Mouse (Mus musculus) kidney, embryonic 15.5 days (tissue): ENCODE data around the gene Kank2. TPM values are rescaled to one million over a fixed set of nuclear protein-coding genes. Genes with fewer than 3 reads are reported as not detected.
A peak's percentile ranks its signal among the peaks of the same experiment; 100 is the strongest.
"Not testable (repeated sequence)": the region's sequence is repeated elsewhere in the genome, so short reads cannot be mapped to it uniquely, and the experiment has no call there.

ENCODE experiments used
- ATAC-seq: fragments of 200-750 bp; cut with Nextera tagmentation; replicated peaks from 2 replicates; pipeline ENCODE4 v1.8.0; 2017; ENCODE audit warnings: moderate TSS enrichment; ENCODE audit not compliant: low FRiP score
- H3K27ac ChIP-seq: fragments of 300-500 bp; sonication (generic); 2 replicates; pipeline ENCODE4 v1.5.1; 2015; ENCODE audit warnings: mild to moderate bottlenecking, inconsistent platforms
- H3K27me3 ChIP-seq: fragments of 300-500 bp; sonication (generic); 2 replicates; pipeline ENCODE4 v1.6.1; 2015; ENCODE audit warnings: inconsistent platforms
- H3K36me3 ChIP-seq: fragments of 300-500 bp; sonication (generic); 2 replicates; pipeline ENCODE4 v1.6.1; 2015; ENCODE audit warnings: inconsistent platforms
- H3K4me1 ChIP-seq: fragments of 300-500 bp; sonication (generic); 2 replicates; pipeline ENCODE4 v1.6.1; 2015; ENCODE audit warnings: inconsistent platforms
- H3K4me2 ChIP-seq: fragments of 300-500 bp; sonication (generic); 2 replicates; pipeline ENCODE4 v1.6.1; 2015; ENCODE audit warnings: moderate library complexity, mild to moderate bottlenecking, inconsistent platforms
- H3K4me3 ChIP-seq: fragments of 300-500 bp; sonication (generic); replicated peaks from 2 replicates; pipeline ENCODE4 v1.5.1; 2015; ENCODE audit warnings: mild to moderate bottlenecking, inconsistent platforms
- H3K9ac ChIP-seq: fragments of 300-500 bp; sonication (generic); 2 replicates; pipeline ENCODE4 v1.6.1; 2015; ENCODE audit warnings: mild to moderate bottlenecking, inconsistent platforms
- H3K9me3 ChIP-seq: fragments of 300-500 bp; sonication (generic); replicated peaks from 2 replicates; pipeline ENCODE4 v1.6.1; 2016; ENCODE audit warnings: inconsistent platforms
- WGBS: fragments of 180-500 bp; shearing (Covaris S2); methylation state at CpG from one replicate; pipeline ENCODE4 v1.1.7; 2015; ENCODE audit warnings: mixed read lengths; 5-methylcytosine and 5-hydroxymethylcytosine counted together
- polyA plus RNA-seq: library from polyadenylated mRNA; unstranded; fragments of >200 nt; fragmentation: Nextera tagmentation; extraction: Ambion mirVana; gene quantifications from 2 replicates; pipeline ENCODE4 v1.2.1, GENCODE M21; 2015

The Kank2 gene
- polyA plus RNA-seq, 1 experiment from 2014 or later, result 23.2 TPM

DNA sequence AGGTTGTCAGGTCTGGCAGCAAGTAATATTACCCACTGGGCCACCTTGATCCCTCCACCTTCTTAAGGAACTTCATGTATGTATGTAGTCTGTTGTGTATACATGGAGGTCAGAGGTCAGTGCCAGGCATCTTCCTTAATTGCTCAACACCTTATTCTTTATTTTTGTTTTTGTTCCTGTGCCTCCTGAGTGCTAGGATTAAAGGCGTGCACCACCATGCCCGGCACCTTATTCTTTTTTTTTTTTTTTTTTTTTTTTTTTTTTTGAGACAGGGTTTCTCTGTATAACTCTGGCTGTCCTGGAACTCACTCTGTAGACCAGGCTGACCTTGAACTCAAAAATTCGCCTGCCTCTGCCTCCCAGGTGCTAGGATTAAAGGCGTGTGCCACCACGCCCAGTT lies 25.1 kb downstream of the Kank2 start:
- not testable (repeated sequence) for H3K4me3 ChIP-seq, H3K27me3 ChIP-seq, H3K4me2 ChIP-seq, H3K9me3 ChIP-seq, H3K9ac ChIP-seq, H3K27ac ChIP-seq, ATAC-seq
- Histone ChIP-seq H3K36me3 (peaks cover 92% of the 10 kb centered on the region), H3K4me1 (peaks cover 15% of the 10 kb centered on the region)
- WGBS, result 91% methylated on average over 5 of the region's 5 CpGs

DNA sequence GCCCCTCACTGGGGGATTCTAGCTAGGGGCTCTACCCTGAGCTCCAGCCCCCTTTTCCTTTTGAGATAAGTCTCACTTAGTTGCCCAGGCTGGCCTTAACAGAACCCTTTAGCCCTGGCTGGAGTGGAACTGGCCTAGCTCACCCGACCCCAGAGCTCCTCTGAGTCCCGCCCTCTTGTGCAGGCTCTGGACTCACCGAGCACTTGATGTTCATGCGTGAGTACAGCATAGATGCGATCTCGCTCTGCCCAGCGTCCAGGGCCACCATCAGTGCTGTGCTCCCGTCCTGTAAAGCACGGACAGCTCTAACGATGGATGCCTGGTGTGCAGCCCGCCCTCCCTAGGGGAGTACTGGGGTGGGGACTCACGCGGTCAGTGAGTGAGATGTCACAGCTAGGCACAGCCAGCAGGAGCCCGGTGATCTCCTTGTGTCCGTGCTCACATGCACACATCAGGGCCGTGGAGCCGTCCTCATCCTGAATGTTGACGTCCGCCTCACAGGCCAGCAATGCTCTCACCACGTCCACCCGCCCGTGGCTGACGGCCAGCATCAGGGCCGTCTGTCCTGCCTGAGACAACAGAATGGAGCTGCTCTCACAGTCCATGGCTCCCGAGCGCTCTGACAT lies 28.9 kb downstream of the Kank2 start:
- Histone ChIP-seq H3K27me3 (no peaks in the 10 kb centered on the region), H3K4me1 (peaks cover 17% of the 10 kb centered on the region), H3K9me3 (no peaks in the 10 kb centered on the region), H3K9ac (no peak overlapping the region), H3K4me3 (no peak overlapping the region), H3K27ac (peak overlapping the region; percentile 68), H3K4me2 (no peak overlapping the region), H3K36me3 (peaks cover 80% of the 10 kb centered on the region)
- 73% methylated on average over 26 of the region's 26 CpGs for WGBS
- ATAC-seq, result 0 out of 2 replicates have a peak, but pooled peaks have one; percentile 13

DNA sequence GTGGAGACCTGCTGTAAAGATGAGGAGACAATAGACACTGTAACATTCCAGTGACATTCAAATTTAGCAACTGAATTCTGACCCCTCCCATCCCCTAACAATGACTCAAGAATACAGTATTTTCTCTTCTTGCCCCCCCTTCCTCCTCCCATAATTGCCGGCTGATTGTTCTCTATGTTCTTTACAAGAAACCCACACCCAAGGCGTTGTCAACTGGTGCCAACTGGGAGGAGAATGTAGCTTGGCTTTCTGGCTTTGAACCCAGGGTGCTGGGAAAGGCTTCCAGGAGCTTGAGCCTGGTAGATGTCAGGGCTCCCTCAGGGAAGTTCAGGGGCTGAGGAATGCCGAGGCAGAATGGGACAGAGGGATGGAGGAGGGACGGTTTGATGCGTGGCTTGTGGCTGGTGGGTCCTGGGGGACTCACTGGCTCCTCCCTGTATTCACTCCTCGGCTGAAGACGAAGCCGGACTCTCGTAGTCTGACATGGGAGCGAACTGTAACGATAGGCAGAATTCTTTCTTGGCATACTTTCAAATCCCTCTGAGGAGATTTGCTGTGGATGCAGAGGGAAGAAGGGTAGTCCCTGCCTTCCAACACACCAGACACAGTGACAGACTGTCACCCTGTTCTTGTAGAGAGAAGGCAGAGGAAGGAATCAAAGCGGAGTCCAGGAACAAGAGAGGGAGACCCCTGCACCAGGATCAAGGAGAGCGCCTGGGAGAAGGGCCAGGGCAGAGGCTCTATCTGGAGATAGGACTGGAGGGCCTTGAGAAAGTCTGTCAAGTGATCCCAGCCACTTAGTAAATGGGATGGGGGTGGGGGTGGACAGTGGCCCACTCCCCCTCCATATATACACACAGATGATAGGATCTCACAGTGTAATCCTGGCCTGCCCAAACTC lies 29.8 kb downstream of the Kank2 start:
- H3K4me1 ChIP-seq, result peaks cover 17% of the 10 kb centered on the region
- H3K9me3 ChIP-seq, result no peaks in the 10 kb centered on the region
- H3K27ac ChIP-seq, result peak overlapping the region; percentile 68
- no peak overlapping the region for H3K4me2 ChIP-seq
- no peaks in the 10 kb centered on the region for H3K27me3 ChIP-seq
- no peak overlapping the region for H3K4me3 ChIP-seq
- no peak; the same call in 1 of the 2 replicates for ATAC-seq
- H3K36me3 ChIP-seq, result peaks cover 71% of the 10 kb centered on the region
- no peak overlapping the region for H3K9ac ChIP-seq
- WGBS, result 61% methylated on average over 13 of the region's 13 CpGs

DNA sequence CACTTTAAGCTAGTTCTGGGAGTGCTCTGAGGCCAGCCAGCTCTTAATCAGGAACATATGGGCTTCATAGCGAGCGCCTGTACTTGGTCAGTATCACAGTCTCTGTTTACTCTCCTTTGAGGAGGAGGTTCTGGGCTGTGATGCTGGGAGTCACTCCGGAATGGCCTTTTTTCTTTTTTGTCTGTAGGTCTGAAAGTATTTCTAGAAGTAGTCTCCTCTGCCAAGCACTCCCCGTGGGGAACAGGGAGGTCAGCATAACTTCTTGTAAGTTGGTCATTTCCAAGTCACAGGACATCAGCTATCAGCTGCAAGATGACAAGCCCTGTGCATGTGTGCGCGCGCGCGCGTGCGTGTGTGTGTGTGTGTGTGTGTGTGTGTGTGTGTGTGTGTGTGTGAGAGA lies 30.6 kb downstream of the Kank2 start:
- WGBS, result 62% methylated on average over 11 of the region's 11 CpGs
- H3K27me3 ChIP-seq, result no peaks in the 10 kb centered on the region
- no peak overlapping the region for H3K4me3 ChIP-seq
- no peaks in the 10 kb centered on the region for H3K9me3 ChIP-seq
- no peak overlapping the region for H3K9ac ChIP-seq
- no peak overlapping the region for H3K4me2 ChIP-seq
- H3K27ac ChIP-seq, result peak overlapping the region; percentile 68
- H3K36me3 ChIP-seq, result peaks cover 63% of the 10 kb centered on the region
- peak; percentile 63; the same call in 1 of the 2 replicates for ATAC-seq
- peaks cover 17% of the 10 kb centered on the region for H3K4me1 ChIP-seq

DNA sequence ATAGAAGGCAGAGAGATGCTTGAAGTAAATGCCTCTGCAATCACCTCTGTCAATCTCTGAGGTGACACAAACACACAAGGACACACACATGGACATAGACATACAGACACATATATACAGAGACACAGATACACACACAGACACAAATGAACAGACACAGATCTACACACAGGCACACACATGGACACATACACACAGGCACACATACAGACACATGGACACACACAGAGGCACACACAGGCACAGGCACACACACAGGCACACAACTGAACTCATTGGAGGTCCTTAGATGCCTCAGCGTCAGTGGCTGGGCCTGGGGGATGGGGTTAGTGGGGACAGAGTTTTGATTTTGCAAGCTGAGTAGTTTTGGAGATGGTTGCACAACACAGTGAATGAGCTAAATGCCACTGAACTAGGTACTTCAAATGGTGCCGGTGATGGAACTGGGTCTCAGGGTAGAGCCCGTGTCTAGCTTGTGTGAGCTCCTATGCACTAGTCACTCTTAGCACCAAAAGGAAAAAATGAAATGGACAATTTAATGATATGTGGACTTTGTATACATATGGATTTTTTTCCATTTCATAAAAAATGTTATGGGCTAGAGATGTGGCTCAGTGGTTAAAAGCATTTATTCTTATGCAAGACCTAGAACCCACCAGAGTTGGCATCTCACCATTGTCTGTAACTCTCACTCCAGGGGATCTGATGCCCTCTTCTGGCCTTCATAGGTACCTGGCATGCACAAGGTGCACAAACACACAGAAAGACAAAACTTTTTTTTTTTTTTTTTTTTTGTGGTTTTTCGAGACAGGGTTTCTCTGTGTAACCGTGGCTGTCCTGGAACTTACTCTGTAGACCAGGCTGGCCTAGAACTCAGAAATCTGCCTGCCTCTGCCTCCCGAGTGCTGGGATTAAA lies 34.2 kb downstream of the Kank2 start:
- Histone ChIP-seq H3K4me1 (peaks cover 20% of the 10 kb centered on the region), H3K4me2 (no peak overlapping the region), H3K9me3 (no peaks in the 10 kb centered on the region), H3K9ac (no peak overlapping the region), H3K36me3 (peaks cover 29% of the 10 kb centered on the region), H3K4me3 (no peak overlapping the region), H3K27ac (no peak overlapping the region), H3K27me3 (no peaks in the 10 kb centered on the region)
- 95% methylated on average over 6 of the region's 6 CpGs for WGBS
- ATAC-seq, result no peak

DNA sequence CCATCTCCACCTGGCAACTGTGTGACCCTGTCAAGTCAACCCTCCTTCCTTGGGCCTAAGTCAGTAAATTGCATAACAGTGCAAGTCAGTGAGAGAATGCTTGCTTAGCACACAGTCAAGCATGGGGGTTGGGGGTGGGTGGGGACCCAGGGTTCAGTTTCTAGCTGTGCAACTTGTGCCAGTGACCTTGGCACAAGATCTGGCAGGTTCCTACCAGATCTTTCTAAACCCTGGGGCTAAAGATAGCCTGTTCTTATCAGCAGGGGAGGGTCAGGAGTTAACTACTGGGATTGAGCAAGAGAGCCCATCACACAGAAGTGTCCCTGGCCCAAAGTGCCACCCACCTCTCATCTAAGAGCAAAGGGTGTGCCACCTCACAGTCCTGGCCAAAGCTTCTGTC lies 36.4 kb downstream of the Kank2 start:
- H3K9ac ChIP-seq, result no peak overlapping the region
- peaks cover 19% of the 10 kb centered on the region for H3K4me1 ChIP-seq
- no peak for ATAC-seq
- H3K27ac ChIP-seq, result no peak overlapping the region
- H3K4me3 ChIP-seq, result no peak overlapping the region
- no peaks in the 10 kb centered on the region for H3K9me3 ChIP-seq
- no peak overlapping the region for H3K4me2 ChIP-seq
- no peaks in the 10 kb centered on the region for H3K27me3 ChIP-seq
- peaks cover 16% of the 10 kb centered on the region for H3K36me3 ChIP-seq

DNA sequence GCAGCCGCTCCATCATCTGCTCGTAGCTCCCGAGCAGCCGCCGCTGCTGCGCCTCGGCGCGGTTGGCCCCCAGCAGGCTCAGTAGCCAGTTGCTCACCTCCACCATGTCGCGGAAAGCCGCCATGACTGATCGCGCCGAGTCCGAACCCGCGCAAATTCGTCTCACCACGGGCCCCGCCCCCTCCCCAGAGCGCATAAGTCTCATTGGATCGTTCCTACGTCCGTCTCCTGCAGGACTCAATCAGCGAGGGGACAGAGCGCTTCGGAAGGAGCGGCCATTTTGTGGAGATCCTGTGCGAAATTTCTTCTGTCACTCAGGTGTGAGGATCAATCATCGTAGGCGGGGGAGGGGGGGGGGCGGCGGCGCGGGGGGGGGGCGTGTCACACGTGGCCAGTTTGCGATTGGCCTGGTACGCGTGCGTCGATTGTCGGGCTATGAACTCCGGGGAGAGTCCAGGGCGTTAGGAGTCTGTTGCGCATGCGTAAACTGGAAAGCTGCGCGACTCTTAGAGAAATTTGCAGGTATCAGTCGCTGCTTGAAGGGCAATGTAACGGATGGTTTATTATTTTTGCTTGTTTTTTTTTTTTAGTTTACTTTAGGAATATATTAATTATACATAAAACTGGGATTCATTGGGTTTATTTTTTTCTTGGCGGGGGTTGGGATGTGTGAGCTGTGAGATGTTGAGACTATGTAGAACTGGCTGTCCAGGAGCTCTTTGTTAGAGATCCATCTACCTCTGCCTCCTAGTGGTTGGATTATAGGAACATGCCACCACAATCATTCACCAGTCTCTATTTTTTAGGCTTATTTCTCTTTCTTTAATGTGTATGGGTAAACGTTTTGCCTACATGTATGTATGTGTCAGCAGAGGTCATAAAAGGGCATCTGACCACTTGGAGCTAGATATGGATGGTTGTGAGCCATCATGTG lies 38.1 kb downstream of the Kank2 start, which contains the start of gene Spc24:
Gene Spc24, minus strand, starts transcription at position 149 of the 934 bp plus-strand sequence.
- peaks cover 19% of the 10 kb centered on the region for H3K4me1 ChIP-seq
- no peaks in the 10 kb centered on the region for H3K27me3 ChIP-seq
- peak within 1 kb of the TSS; percentile 89 for H3K9ac ChIP-seq
- peak within 1 kb of the TSS; percentile 83 for H3K4me2 ChIP-seq
- H3K4me3 ChIP-seq, result peak within 1 kb of the TSS; percentile 97
- ATAC-seq, result peak; percentile 97
- under 1% methylated on average over 49 of the region's 54 CpGs for WGBS
- no peaks in the 10 kb centered on the region for H3K9me3 ChIP-seq
- peak within 1 kb of the TSS; percentile 76 for H3K27ac ChIP-seq
- peaks cover 22% of the 10 kb centered on the region for H3K36me3 ChIP-seq

DNA sequence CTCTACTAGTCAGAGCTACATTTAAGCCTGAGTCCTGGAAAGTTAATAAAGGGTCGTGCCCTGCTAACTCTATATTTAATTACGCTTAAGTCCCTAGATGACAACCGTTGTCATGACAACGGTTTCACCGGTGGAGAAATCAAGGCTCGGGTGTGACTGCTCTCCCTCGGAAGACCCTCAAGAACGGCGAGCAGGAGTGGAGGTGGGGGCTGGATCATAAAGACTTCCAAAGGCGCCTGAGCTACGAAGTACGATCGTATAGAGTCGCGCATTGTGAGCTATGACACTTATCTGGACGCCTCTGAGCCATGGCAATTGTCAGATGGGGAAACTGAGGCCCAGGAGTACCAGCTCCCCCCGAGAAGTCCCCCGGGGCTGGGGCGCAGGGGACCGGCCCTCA lies 38.8 kb downstream of the Kank2 start:
- Histone ChIP-seq H3K4me2 (peak overlapping the region; percentile 83), H3K4me1 (peaks cover 24% of the 10 kb centered on the region), H3K27me3 (no peaks in the 10 kb centered on the region), H3K36me3 (peaks cover 24% of the 10 kb centered on the region), H3K9ac (peak overlapping the region; percentile 89), H3K27ac (peak overlapping the region; percentile 76), H3K9me3 (no peaks in the 10 kb centered on the region), H3K4me3 (peak overlapping the region; percentile 97)
- no peak; the same call in 1 of the 2 replicates for ATAC-seq
- WGBS, result under 1% methylated on average over 20 of the region's 20 CpGs

DNA sequence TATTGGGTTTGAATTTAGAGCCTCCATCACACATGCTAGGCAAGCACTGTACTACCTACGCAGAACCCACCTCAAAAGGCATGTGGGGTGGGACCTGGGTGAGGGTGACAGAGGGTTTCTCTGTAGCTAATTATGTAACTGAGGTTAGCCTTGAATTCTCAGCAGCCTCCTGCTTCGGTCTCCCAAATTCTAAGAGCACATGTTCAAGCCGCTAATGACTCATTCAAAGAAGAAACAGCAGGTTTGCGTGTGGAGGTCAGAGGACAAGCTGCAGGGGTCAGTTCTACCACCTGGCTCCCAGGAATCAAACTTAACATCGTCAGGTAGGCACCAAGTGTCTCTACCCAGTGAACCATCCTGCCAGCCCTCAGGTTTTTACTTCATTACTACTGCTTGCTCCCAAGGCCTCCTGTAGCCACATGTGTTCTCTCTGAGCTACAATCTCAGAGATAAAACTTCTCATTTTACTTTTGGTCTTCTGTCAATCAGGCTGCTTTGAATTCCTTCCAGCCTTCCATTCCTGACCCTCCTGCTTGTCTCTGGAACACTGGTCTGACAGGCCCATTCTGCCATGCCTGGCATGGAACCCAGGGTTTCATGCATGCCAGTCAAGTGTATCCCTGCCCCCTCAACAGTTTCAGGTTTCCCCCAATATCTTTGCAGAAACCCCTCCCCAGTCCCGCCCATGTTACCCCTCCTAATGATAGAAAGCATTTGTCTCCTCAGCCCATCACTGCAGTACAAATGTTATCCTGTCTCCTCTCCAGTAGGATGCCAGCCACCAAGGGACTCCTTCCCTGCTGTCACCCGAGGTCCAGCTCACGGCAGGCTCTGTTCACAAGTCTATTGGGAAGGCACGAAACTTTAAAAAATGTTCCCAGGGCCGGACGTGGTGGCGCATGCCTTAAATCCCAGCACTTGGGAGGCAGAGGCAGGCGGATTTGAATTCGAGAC lies 39.7 kb downstream of the Kank2 start:
- H3K4me2 ChIP-seq, result peak overlapping the region; percentile 83
- no peak for ATAC-seq
- 52% methylated on average over 14 of the region's 14 CpGs for WGBS

More for the DNA sequence above, 39.7 kb downstream of the Kank2 start:
- Histone ChIP-seq H3K9me3 (no peaks in the 10 kb centered on the region), H3K4me1 (peaks cover 32% of the 10 kb centered on the region), H3K9ac (peak overlapping the region; percentile 89), H3K36me3 (peaks cover 29% of the 10 kb centered on the region), H3K27me3 (no peaks in the 10 kb centered on the region), H3K4me3 (peak overlapping the region; percentile 97), H3K27ac (no peak overlapping the region)
